Mouse (Mus musculus): ENCODE results near the gene Gm10447. TPM values are rescaled to one million over a fixed set of nuclear protein-coding genes. Genes with fewer than 3 reads are reported as not detected.

Gene Gm10447
- polyA plus RNA-seq, 1 experiment from 2014 or later = 0.09 TPM

DNA sequence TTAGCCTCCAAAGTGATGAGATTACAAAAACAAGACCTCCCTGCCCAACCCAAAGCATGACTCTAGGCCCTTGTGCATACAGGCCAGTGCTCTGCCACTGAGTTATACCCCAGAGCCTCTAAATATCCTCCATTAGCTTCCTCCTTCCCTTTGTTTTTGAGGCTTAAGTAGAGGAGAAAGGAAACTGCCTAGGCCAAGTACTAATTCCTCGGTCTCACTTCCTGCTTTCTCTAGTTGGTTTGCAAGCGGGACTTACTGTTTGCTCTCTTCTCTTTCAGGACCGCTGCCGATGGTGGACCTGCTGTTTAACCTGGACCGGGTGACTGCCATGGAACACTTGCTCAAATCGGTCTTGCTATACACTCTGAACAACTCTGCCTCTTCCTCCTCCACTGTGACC is 20.6 kb downstream of the Gm10447 start:
- H3K4me1 ChIP-seq (ENCODE audit: control insufficient read depth, insufficient read depth, low read length) = peaks cover 3% of the 10 kb centered on the region; the same call in 1 of the 2 replicates
- no peaks in the 10 kb centered on the region for H3K27me3 ChIP-seq (ENCODE audit: control insufficient read depth, insufficient read depth, low read length)
- no peak overlapping the region for H3K27ac ChIP-seq (ENCODE audit: low read length)
- no peaks in the 10 kb centered on the region for H3K9me3 ChIP-seq (replicated peaks; ENCODE audit: control insufficient read depth, low read length)
- WGBS = 82% methylated on average over 6 of the region's 6 CpGs
- H3K4me3 ChIP-seq (ENCODE audit: low read length) = no peak overlapping the region
- no peak for ATAC-seq (replicated peaks; ENCODE audit: extremely low read depth, insufficient read depth, low FRiP score)
- no peak overlapping the region for H3K9ac ChIP-seq (ENCODE audit: low read length)
- no peak overlapping the region for H3K4me2 ChIP-seq (ENCODE audit: low read depth, low read length)
- no peaks in the 10 kb centered on the region for H3K36me3 ChIP-seq (ENCODE audit: control insufficient read depth, insufficient read depth)

DNA sequence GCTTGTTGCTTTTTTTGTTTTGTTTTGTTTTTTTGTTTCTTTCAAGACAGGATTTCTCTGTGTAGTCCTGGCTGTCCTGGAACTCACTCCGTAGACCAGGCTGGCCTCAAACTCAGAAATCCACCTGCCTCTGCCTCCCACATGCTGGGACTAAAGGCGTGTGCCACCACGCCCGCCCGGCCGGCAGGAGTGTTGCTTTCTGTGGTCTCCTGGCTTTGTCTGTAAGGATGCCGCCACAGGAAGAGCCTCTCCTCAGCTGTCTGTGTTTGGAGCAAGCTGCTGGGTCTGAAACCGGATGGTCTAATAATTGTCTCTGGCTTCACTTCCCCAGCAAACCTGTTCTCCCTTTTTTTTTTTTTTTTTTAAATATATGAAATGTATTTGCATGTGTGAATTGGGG is 21.4 kb downstream of the Gm10447 start:
- no peak overlapping the region for H3K9ac ChIP-seq (ENCODE audit: low read length)
- H3K9me3 ChIP-seq (replicated peaks; ENCODE audit: control insufficient read depth, low read length) = no peaks in the 10 kb centered on the region
- no peaks in the 10 kb centered on the region for H3K27me3 ChIP-seq (ENCODE audit: control insufficient read depth, insufficient read depth, low read length)
- no peak overlapping the region for H3K4me2 ChIP-seq (ENCODE audit: low read depth, low read length)
- H3K4me1 ChIP-seq (ENCODE audit: control insufficient read depth, insufficient read depth, low read length) = peaks cover 4% of the 10 kb centered on the region; the same call in 1 of the 2 replicates
- H3K4me3 ChIP-seq (ENCODE audit: low read length) = no peak overlapping the region
- WGBS = 75% methylated on average over 8 of the region's 8 CpGs
- H3K27ac ChIP-seq (ENCODE audit: low read length) = no peak overlapping the region
- H3K36me3 ChIP-seq (ENCODE audit: control insufficient read depth, insufficient read depth) = no peaks in the 10 kb centered on the region
- no peak for ATAC-seq (replicated peaks; ENCODE audit: extremely low read depth, insufficient read depth, low FRiP score)

DNA sequence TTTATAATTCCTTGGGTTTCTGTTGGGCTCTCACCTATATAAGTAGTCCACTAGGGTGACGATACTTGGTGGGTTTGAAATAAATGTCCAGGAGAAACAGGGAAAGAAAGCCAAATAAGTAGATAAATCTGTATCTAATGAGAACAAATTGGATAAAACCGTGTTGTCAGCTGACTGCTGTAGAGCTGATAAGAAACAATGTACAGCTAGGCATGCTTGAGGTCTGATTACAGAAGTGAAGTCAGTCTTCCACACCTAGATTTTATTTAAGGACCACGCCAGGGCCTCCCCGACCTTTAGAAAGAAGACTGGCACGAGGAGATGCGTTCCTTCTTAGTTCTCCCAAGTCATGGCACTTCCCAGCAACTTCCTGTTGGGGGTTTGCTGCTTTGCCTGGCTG is 23.9 kb downstream of the Gm10447 start:
- WGBS = 39% methylated on average over 6 of the region's 6 CpGs
- ATAC-seq (replicated peaks; ENCODE audit: extremely low read depth, insufficient read depth, low FRiP score) = no peak
- Histone ChIP-seq H3K36me3 (ENCODE audit: control insufficient read depth, insufficient read depth) (peaks cover 9% of the 10 kb centered on the region), H3K4me1 (ENCODE audit: control insufficient read depth, insufficient read depth, low read length) (peaks cover 12% of the 10 kb centered on the region), H3K9ac (ENCODE audit: low read length) (no peak overlapping the region), H3K27me3 (ENCODE audit: control insufficient read depth, insufficient read depth, low read length) (no peaks in the 10 kb centered on the region), H3K4me2 (ENCODE audit: low read depth, low read length) (no peak overlapping the region), H3K9me3 (replicated peaks; ENCODE audit: control insufficient read depth, low read length) (no peaks in the 10 kb centered on the region), H3K4me3 (ENCODE audit: low read length) (no peak overlapping the region), H3K27ac (ENCODE audit: low read length) (no peak overlapping the region)

DNA sequence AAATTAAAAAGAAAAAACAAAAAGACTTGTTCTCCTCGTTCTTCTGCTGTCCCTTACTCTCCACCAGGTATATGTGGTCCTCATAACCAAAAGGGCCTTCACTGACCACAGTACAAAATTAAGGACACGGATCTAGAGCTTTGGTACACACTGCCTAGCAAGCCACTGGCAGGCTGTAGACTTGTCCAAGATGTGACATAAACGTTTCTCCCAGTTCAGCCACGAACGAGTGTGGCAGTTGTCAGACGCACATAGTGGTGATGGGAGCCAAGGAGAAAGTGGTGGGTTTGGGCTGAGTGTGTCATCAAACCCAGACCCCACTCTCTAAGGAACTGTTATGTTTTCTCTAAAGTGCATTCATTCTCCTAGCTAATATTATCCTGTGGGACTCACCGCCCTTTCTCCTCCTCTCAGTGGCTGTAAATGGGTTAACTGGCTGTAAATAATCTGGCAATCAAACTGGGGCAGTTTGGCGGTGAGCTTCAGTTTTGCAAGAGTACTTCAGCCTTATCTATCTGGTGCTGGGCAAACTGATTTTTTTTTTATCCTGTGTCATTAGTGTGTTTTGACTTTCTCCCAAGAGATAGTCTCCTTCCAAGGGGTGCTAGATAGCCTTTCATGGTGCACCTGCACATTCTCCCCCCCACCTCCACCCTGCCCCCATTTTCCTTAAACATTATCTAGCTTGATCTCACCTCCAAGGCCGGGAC is 25.4 kb downstream of the Gm10447 start:
- Histone ChIP-seq H3K27me3 (ENCODE audit: control insufficient read depth, insufficient read depth, low read length) (no peaks in the 10 kb centered on the region), H3K27ac (ENCODE audit: low read length) (peak overlapping the region; percentile 94), H3K9me3 (replicated peaks; ENCODE audit: control insufficient read depth, low read length) (no peaks in the 10 kb centered on the region), H3K36me3 (ENCODE audit: control insufficient read depth, insufficient read depth) (peaks cover 9% of the 10 kb centered on the region), H3K4me1 (ENCODE audit: control insufficient read depth, insufficient read depth, low read length) (peaks cover 12% of the 10 kb centered on the region), H3K4me2 (ENCODE audit: low read depth, low read length) (peak overlapping the region; percentile 89), H3K4me3 (ENCODE audit: low read length) (peak overlapping the region; percentile 96), H3K9ac (ENCODE audit: low read length) (peak overlapping the region; percentile 58)
- WGBS = 16% methylated on average over 9 of the region's 9 CpGs
- ATAC-seq (replicated peaks; ENCODE audit: extremely low read depth, insufficient read depth, low FRiP score) = peak; percentile 4; the same call in 1 of the 2 replicates

DNA sequence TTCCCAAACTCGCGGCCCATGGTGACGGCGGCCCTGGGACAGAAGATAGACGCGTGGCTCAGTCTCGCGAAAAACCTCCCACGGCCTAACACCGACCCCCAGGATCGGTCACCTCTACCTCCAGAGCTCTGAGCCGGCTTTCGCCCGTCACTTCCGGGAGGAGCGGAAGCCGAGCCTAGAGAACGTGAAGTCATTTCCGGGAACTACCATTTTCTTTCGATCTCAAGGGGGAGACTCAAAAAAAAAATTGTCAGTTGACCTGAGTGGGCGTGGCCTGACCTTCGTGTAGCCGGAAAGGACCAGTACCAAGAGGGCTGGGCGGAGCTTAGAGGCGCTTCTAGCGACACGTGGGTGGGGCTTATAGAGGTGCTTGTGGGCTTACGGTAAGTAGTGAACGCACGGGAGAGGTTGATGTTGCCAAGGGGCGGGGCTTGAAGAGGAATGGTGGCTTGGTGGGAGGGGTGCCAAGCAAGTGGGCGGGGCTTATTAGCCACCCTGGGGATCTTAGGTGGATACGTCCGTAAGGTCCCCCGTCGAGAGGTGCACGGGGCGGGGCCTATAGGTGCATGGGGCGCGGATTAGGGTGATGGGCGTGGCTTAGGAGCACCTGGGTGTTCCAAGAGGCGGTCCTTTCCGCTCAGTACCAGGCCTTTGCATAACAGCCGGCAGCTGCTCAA is 26.1 kb downstream of the Gm10447 start, which contains the start of the genes Uqcrq and Gdf9:
TSS of gene Uqcrq (minus strand) at position 162 of the 677 bp plus-strand sequence.
TSS of gene Gdf9 (plus strand) at position 354 of the 677 bp plus-strand sequence.
- ATAC-seq (replicated peaks; ENCODE audit: extremely low read depth, insufficient read depth, low FRiP score) = peak; percentile 96
- Histone ChIP-seq H3K9me3 (replicated peaks; ENCODE audit: control insufficient read depth, low read length) (no peaks in the 10 kb centered on the region), H3K9ac (ENCODE audit: low read length) (peak within 1 kb of the TSS; percentile 97), H3K27ac (ENCODE audit: low read length) (peak within 1 kb of the TSS; percentile 94), H3K4me2 (ENCODE audit: low read depth, low read length) (peak within 1 kb of the TSS; percentile 89), H3K27me3 (ENCODE audit: control insufficient read depth, insufficient read depth, low read length) (no peaks in the 10 kb centered on the region), H3K4me3 (ENCODE audit: low read length) (peak within 1 kb of the TSS; percentile 96), H3K4me1 (ENCODE audit: control insufficient read depth, insufficient read depth, low read length) (peaks cover 12% of the 10 kb centered on the region), H3K36me3 (ENCODE audit: control insufficient read depth, insufficient read depth) (peaks cover 9% of the 10 kb centered on the region)
- WGBS = under 1% methylated on average over 44 of the region's 44 CpGs

DNA sequence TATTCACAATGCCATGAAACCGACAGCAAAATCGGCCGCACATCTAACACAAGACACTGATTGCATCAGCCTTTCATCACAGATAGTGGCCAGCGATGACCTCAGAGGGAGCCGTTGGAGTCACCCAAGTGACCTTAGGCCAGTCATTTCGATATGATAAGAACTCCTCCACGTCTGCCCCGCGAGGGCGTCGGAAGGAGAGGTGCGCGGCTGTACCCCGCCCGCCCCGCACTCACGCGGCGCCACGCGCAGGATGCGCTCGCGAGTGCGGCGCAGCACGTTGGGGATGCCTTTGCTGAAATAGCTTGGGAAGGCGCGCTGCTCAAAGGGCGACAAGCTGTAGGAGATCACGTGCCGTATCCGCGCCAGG is 26.6 kb downstream of the Gm10447 start:
- H3K4me2 ChIP-seq (ENCODE audit: low read depth, low read length) = peak overlapping the region; percentile 89
- H3K36me3 ChIP-seq (ENCODE audit: control insufficient read depth, insufficient read depth) = peaks cover 9% of the 10 kb centered on the region
- H3K4me1 ChIP-seq (ENCODE audit: control insufficient read depth, insufficient read depth, low read length) = peaks cover 13% of the 10 kb centered on the region
- no peaks in the 10 kb centered on the region for H3K27me3 ChIP-seq (ENCODE audit: control insufficient read depth, insufficient read depth, low read length)
- H3K4me3 ChIP-seq (ENCODE audit: low read length) = peak overlapping the region; percentile 96
- peak overlapping the region; percentile 97 for H3K9ac ChIP-seq (ENCODE audit: low read length)
- peak overlapping the region; percentile 94 for H3K27ac ChIP-seq (ENCODE audit: low read length)
- no peaks in the 10 kb centered on the region for H3K9me3 ChIP-seq (replicated peaks; ENCODE audit: control insufficient read depth, low read length)
- WGBS = under 1% methylated on average over 34 of the region's 34 CpGs
- peak; percentile 43 for ATAC-seq (replicated peaks; ENCODE audit: extremely low read depth, insufficient read depth, low FRiP score)

DNA sequence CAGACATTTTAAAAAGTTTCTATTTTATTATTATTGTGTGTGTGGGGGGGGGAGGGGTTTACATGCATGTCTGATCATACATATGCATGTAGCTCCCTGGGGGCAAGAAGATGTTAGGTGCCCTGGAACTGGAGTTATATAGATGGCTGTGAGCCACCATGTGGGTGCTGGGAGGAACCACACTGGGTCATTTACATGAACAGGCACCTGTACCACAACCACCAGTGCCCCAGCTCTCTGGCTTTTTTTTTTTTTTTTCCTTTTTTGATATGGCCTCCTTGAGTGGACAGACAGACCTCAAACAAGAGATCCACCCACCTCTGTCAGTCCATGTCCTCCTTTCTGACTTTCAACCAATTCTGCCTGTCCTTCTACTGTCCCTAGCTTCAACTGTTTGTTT is 27.7 kb downstream of the Gm10447 start:
- H3K27ac ChIP-seq (ENCODE audit: low read length) = no peak overlapping the region
- no peaks in the 10 kb centered on the region for H3K9me3 ChIP-seq (replicated peaks; ENCODE audit: control insufficient read depth, low read length)
- ATAC-seq (replicated peaks; ENCODE audit: extremely low read depth, insufficient read depth, low FRiP score) = no peak
- H3K4me3 ChIP-seq (ENCODE audit: low read length) = no peak overlapping the region; the same call in 1 of the 2 replicates
- peak overlapping the region; percentile 89; the same call in 1 of the 2 replicates for H3K4me2 ChIP-seq (ENCODE audit: low read depth, low read length)
- no peaks in the 10 kb centered on the region for H3K27me3 ChIP-seq (ENCODE audit: control insufficient read depth, insufficient read depth, low read length)
- H3K36me3 ChIP-seq (ENCODE audit: control insufficient read depth, insufficient read depth) = peaks cover 9% of the 10 kb centered on the region
- no peak overlapping the region for H3K9ac ChIP-seq (ENCODE audit: low read length)
- H3K4me1 ChIP-seq (ENCODE audit: control insufficient read depth, insufficient read depth, low read length) = peaks cover 19% of the 10 kb centered on the region

DNA sequence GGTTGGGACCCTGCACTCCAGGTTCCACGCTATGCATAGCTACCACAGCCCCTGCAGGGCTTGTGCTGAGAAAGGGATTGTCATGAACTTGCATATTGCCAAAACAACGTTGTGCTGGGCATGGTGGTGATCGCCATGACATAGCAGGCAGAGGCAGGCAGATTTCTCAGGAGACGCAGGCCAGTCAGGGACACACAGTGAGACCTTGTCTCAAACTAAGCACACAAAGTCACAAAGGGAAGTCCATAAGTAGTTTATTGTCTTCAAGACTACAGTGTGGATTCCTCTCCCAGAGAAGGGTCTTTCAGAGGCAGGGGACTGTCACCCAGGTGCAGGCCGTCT is 28.2 kb downstream of the Gm10447 start:
- Histone ChIP-seq H3K9ac (ENCODE audit: low read length) (no peak overlapping the region), H3K9me3 (replicated peaks; ENCODE audit: control insufficient read depth, low read length) (no peaks in the 10 kb centered on the region), H3K27ac (ENCODE audit: low read length) (no peak overlapping the region), H3K27me3 (ENCODE audit: control insufficient read depth, insufficient read depth, low read length) (no peaks in the 10 kb centered on the region), H3K4me3 (ENCODE audit: low read length) (no peak overlapping the region), H3K4me2 (ENCODE audit: low read depth, low read length) (no peak overlapping the region), H3K36me3 (ENCODE audit: control insufficient read depth, insufficient read depth) (peaks cover 9% of the 10 kb centered on the region), H3K4me1 (ENCODE audit: control insufficient read depth, insufficient read depth, low read length) (peaks cover 19% of the 10 kb centered on the region)
- 91% methylated on average over 5 of the region's 5 CpGs for WGBS
- no peak for ATAC-seq (replicated peaks; ENCODE audit: extremely low read depth, insufficient read depth, low FRiP score)

DNA sequence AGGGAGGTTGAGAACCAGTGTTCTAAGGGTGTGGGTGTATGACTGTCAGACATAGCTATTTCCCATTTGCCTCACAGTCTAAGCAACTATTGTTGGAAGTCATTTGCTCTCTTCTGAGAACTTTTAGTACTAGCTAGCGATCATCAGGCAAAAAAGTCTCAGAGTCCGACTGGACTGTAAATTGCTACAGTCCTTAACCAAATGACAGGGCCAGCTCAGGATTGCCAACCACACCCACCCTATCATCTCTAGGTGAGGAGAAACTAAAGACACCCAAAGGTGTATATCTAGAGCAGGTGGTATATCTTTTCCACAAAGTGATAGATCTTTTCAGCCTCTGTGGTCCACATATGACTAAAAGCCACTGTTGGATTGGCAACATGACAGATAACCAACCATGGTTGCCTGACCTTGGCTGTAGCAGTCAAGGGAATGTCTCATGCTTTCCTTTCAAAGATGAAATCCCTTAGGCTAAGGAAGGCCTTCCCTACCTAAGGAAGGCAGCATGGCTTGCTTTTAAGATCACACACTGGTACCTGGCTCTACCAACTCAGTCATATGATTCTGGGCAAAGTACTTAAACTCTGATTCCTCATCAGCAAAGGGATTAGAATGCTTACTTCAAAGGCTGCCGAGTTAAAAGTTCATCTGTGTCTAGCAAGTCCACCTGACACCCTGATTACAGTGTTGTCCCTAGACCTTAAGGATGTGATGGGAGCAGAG is 28.8 kb downstream of the Gm10447 start:
- no peak overlapping the region for H3K4me2 ChIP-seq (ENCODE audit: low read depth, low read length)
- H3K4me3 ChIP-seq (ENCODE audit: low read length) = no peak overlapping the region
- H3K36me3 ChIP-seq (ENCODE audit: control insufficient read depth, insufficient read depth) = peaks cover 9% of the 10 kb centered on the region
- H3K9ac ChIP-seq (ENCODE audit: low read length) = no peak overlapping the region
- peaks cover 20% of the 10 kb centered on the region for H3K4me1 ChIP-seq (ENCODE audit: control insufficient read depth, insufficient read depth, low read length)
- H3K9me3 ChIP-seq (replicated peaks; ENCODE audit: control insufficient read depth, low read length) = no peaks in the 10 kb centered on the region
- 86% methylated on average over 3 of the region's 3 CpGs for WGBS
- no peak overlapping the region for H3K27ac ChIP-seq (ENCODE audit: low read length)
- H3K27me3 ChIP-seq (ENCODE audit: control insufficient read depth, insufficient read depth, low read length) = no peaks in the 10 kb centered on the region
- ATAC-seq (replicated peaks; ENCODE audit: extremely low read depth, insufficient read depth, low FRiP score) = no peak
